Mouse (Mus musculus) liver, postnatal 0 days (tissue): ENCODE data around the gene Serpinf2. TPM values are rescaled to one million over a fixed set of nuclear protein-coding genes. Genes with fewer than 3 reads are reported as not detected.
A peak's percentile ranks its signal among the peaks of the same experiment; 100 is the strongest.

Experiments
- ATAC-seq: fragments of 200-750 bp; cut with Nextera tagmentation; 2 replicates; pipeline ENCODE4 v1.8.0; 2017; ENCODE audit warnings: mild to moderate bottlenecking, moderate library complexity
- DNase-seq: peaks from one replicate; pipeline ENCODE4 v3.0.0-alpha.2; 2016
- H3K27ac ChIP-seq: fragments of 300-500 bp; sonication (generic); 2 replicates; pipeline ENCODE4 v1.5.1; 2014; ENCODE audit warnings: antibody characterized with exemption, moderate library complexity, mild to moderate bottlenecking, low read depth
- H3K27me3 ChIP-seq: fragments of 300-500 bp; sonication (generic); 2 replicates; pipeline ENCODE4 v1.6.1; 2014; ENCODE audit warnings: low read length, control low read depth, mixed read lengths; ENCODE audit not compliant: insufficient read depth
- H3K36me3 ChIP-seq: fragments of 300-500 bp; sonication (generic); replicated peaks from 2 replicates; pipeline ENCODE4 v1.6.1; 2014; ENCODE audit warnings: mild to moderate bottlenecking, control low read depth, low read length, moderate library complexity, mixed read lengths; ENCODE audit not compliant: insufficient read depth
- H3K4me1 ChIP-seq: fragments of 300-500 bp; sonication (generic); 2 replicates; pipeline ENCODE4 v1.6.1; 2014; ENCODE audit warnings: antibody characterized with exemption, mild to moderate bottlenecking, control low read depth; ENCODE audit not compliant: insufficient read depth
- H3K4me2 ChIP-seq: fragments of 300-500 bp; sonication (generic); 2 replicates; pipeline ENCODE4 v1.6.1; 2014; ENCODE audit warnings: low read depth, mild to moderate bottlenecking, low read length, moderate library complexity, mixed read lengths
- H3K4me3 ChIP-seq: fragments of 300-500 bp; sonication (generic); 2 replicates; pipeline ENCODE4 v1.5.1; 2014; ENCODE audit warnings: low read depth, low read length
- H3K9ac ChIP-seq: fragments of 300-500 bp; sonication (generic); replicated peaks from 2 replicates; pipeline ENCODE4 v1.6.1; 2014; ENCODE audit warnings: mild to moderate bottlenecking, moderate library complexity
- H3K9me3 ChIP-seq: fragments of 300-500 bp; sonication (generic); 2 replicates; pipeline ENCODE4 v1.6.1; 2016; ENCODE audit warnings: mild to moderate bottlenecking, control low read depth, low read length, mixed read lengths
- CTCF ChIP-seq: sonication (generic); IDR thresholded peaks from 2 replicates; pipeline ENCODE4 v1.5.1; 2016; ENCODE audit warnings: antibody characterized with exemption, low read depth
- EP300 ChIP-seq: IDR thresholded peaks from 2 replicates; pipeline ENCODE4 v1.6.1; 2016; ENCODE audit warnings: antibody characterized with exemption, low read depth, mild to moderate bottlenecking
- WGBS: fragments of 180-500 bp; shearing (Covaris S2); extraction: QIAGEN DNeasy Blood & Tissue Kit; methylation state at CpG from one replicate; pipeline ENCODE4 v1.1.7; 2014; ENCODE audit not compliant: insufficient replicate concordance; 5-methylcytosine and 5-hydroxymethylcytosine counted together
- polyA plus RNA-seq: library from polyadenylated mRNA; unstranded; fragments of >200 nt; fragmentation: Nextera tagmentation; extraction: Ambion mirVana; gene quantifications from 2 replicates; pipeline ENCODE4 v1.2.1, GENCODE M21; 2015

Gene Serpinf2
- polyA plus RNA-seq, 1 experiment from 2014 or later: 975 TPM

- TF ChIP-seq EP300 (no peak), CTCF (no peak)
- peak overlapping the region; percentile 35; the same call in 1 of the 2 replicates for H3K27ac ChIP-seq
- no peak overlapping the region for H3K9ac ChIP-seq
- no peaks in the 10 kb centered on the region for H3K27me3 ChIP-seq
- ATAC-seq (peak; percentile 31; the same call in 1 of the 2 replicates), DNase-seq (no peak)
- H3K9me3 ChIP-seq: no peaks in the 10 kb centered on the region
- no peak overlapping the region for H3K4me2 ChIP-seq
- WGBS: 74% methylated on average over 3 of the region's 3 CpGs
- no peaks in the 10 kb centered on the region for H3K36me3 ChIP-seq
- no peaks in the 10 kb centered on the region; the same call in 1 of the 2 replicates for H3K4me1 ChIP-seq
- no peak overlapping the region for H3K4me3 ChIP-seq
Measured at GRCm38 (mm10) chr11:75424459-75424858, 14.9 kb downstream of the Serpinf2 start.

GRCm38 (mm10) chr11:75424033-75424432 lies 15.4 kb downstream of the Serpinf2 start:
- peak; percentile 59 for ATAC-seq
- H3K27ac ChIP-seq: peak overlapping the region; percentile 84
- no peaks in the 10 kb centered on the region for H3K36me3 ChIP-seq
- no peak overlapping the region for H3K4me3 ChIP-seq
- no peak overlapping the region for H3K4me2 ChIP-seq
- TF ChIP-seq EP300 (no peak), CTCF (no peak)
- H3K9ac ChIP-seq: no peak overlapping the region
- no peaks in the 10 kb centered on the region for H3K27me3 ChIP-seq
- DNase-seq: no peak
- 62% methylated on average over 9 of the region's 9 CpGs for WGBS
- H3K9me3 ChIP-seq: no peaks in the 10 kb centered on the region
- H3K4me1 ChIP-seq: no peaks in the 10 kb centered on the region; the same call in 1 of the 2 replicates

GRCm38 (mm10) chr11:75423091-75423490 lies 16.3 kb downstream of the Serpinf2 start:
- DNase-seq (no peak), ATAC-seq (no peak)
- Histone ChIP-seq H3K9me3 (no peaks in the 10 kb centered on the region), H3K27ac (peak overlapping the region; percentile 84), H3K27me3 (no peaks in the 10 kb centered on the region), H3K36me3 (no peaks in the 10 kb centered on the region), H3K4me1 (no peaks in the 10 kb centered on the region; the same call in 1 of the 2 replicates), H3K9ac (no peak overlapping the region), H3K4me3 (no peak overlapping the region), H3K4me2 (0 out of 2 replicates have a peak overlapping the region, but pooled peaks have one; percentile 26)
- TF ChIP-seq CTCF (no peak), EP300 (no peak)
- 65% methylated on average over 3 of the region's 3 CpGs for WGBS

GRCm38 (mm10) chr11:75422013-75422792 lies 17.2 kb downstream of the Serpinf2 start, which contains the start of gene Serpinf1:
Gene Serpinf1 (minus strand): TSS chr11:75422701.
- no peaks in the 10 kb centered on the region for H3K36me3 ChIP-seq
- no peaks in the 10 kb centered on the region; the same call in 1 of the 2 replicates for H3K4me1 ChIP-seq
- H3K4me3 ChIP-seq: peak within 1 kb of the TSS; percentile 46
- H3K4me2 ChIP-seq: peak within 1 kb of the TSS; percentile 57
- TF ChIP-seq EP300: no peak
- no peak for TF ChIP-seq CTCF
- H3K9me3 ChIP-seq: no peaks in the 10 kb centered on the region
- WGBS: 35% methylated on average over 10 of the region's 10 CpGs
- DNase-seq (no peak), ATAC-seq (peak; percentile 41)
- H3K9ac ChIP-seq: peak within 1 kb of the TSS; percentile 64
- no peaks in the 10 kb centered on the region for H3K27me3 ChIP-seq
- H3K27ac ChIP-seq: peak within 1 kb of the TSS; percentile 84

- H3K9me3 ChIP-seq: no peaks in the 10 kb centered on the region
- no peak for DNase-seq
- H3K4me2 ChIP-seq: peak overlapping the region; percentile 57
- peak overlapping the region; percentile 64 for H3K9ac ChIP-seq
- 45% methylated on average over 6 of the region's 6 CpGs for WGBS
- peak overlapping the region; percentile 46 for H3K4me3 ChIP-seq
- H3K27me3 ChIP-seq: no peaks in the 10 kb centered on the region
- peak; percentile 48 for ATAC-seq
- H3K36me3 ChIP-seq: no peaks in the 10 kb centered on the region
- no peaks in the 10 kb centered on the region; the same call in 1 of the 2 replicates for H3K4me1 ChIP-seq
- TF ChIP-seq EP300: no peak
- no peak for TF ChIP-seq CTCF
- peak overlapping the region; percentile 84 for H3K27ac ChIP-seq
Measured at GRCm38 (mm10) chr11:75421375-75422012, 17.9 kb downstream of the Serpinf2 start.

GRCm38 (mm10) chr11:75420810-75421374 lies 18.5 kb downstream of the Serpinf2 start:
- Histone ChIP-seq H3K9ac (0 out of 2 replicates have a peak overlapping the region, but pooled peaks have one; percentile 64), H3K4me3 (peak overlapping the region; percentile 46; the same call in 1 of the 2 replicates), H3K36me3 (no peaks in the 10 kb centered on the region), H3K4me1 (no peaks in the 10 kb centered on the region; the same call in 1 of the 2 replicates), H3K4me2 (peak overlapping the region; percentile 57), H3K27ac (peak overlapping the region; percentile 84), H3K9me3 (no peaks in the 10 kb centered on the region), H3K27me3 (no peaks in the 10 kb centered on the region)
- ATAC-seq: peak; percentile 70
- WGBS: 48% methylated on average over 5 of the region's 5 CpGs
- TF ChIP-seq CTCF (no peak), EP300 (no peak)
- no peak for DNase-seq
